Mouse (Mus musculus) liver, postnatal 0 days (tissue): ENCODE measurements at regions not wholly inside any gene's neighbourhood (a gene's known extent, or its start where the extent isn't known, plus 50 kb on each side); places are given as distances from the start of the nearest gene placed in this dataset.

ENCODE experiments used
- CTCF ChIP-seq: sonication (generic); IDR thresholded peaks from 2 replicates; pipeline ENCODE4 v1.5.1; 2016; ENCODE audit warnings: antibody characterized with exemption, low read depth
- EP300 ChIP-seq: IDR thresholded peaks from 2 replicates; pipeline ENCODE4 v1.6.1; 2016; ENCODE audit warnings: antibody characterized with exemption, low read depth, mild to moderate bottlenecking

- TF ChIP-seq CTCF: no peak; the same call in 1 of the 2 replicates
- no peak for TF ChIP-seq EP300
These were observed 51.8 kb upstream of the Hnrnpa3 start for GRCm38 (mm10) chr2:75607010-75607915.
